Mouse (Mus musculus) CH12.LX (cell line): ENCODE data around the gene Tspyl3. TPM values are rescaled to one million over a fixed set of nuclear protein-coding genes. Genes with fewer than 3 reads are reported as not detected.

Experiments
- DNase-seq: peaks from one replicate; pipeline ENCODE4 v3.0.0-alpha.2; 2013; ENCODE audit errors: extremely low read depth
- H3K27ac ChIP-seq: 2 replicates; pipeline ENCODE4 v1.5.1; 2012; ENCODE audit warnings: low read depth, mild to moderate bottlenecking, control low read depth, moderate library complexity; ENCODE audit not compliant: insufficient read depth
- H3K27me3 ChIP-seq: replicated peaks from 2 replicates; pipeline ENCODE3; 2012; ENCODE audit warnings: inconsistent platforms
- H3K36me3 ChIP-seq, 2 experiments: replicated peaks in 1 of 2; 2 replicates each; pipeline versions ENCODE3 to v1.6.1; 2012; ENCODE audit warnings: inconsistent platforms in 1 of 2, low read length in 1 of 2, mild to moderate bottlenecking in 1 of 2, mixed read lengths in 1 of 2, moderate library complexity in 1 of 2; ENCODE audit not compliant: control insufficient read depth in 1 of 2, insufficient read depth in 1 of 2
- H3K4me1 ChIP-seq, 2 experiments: 2 replicates each; pipeline ENCODE4 v1.6.1; 2012; ENCODE audit warnings: inconsistent platforms in 1 of 2, moderate library complexity in 1 of 2; ENCODE audit not compliant: insufficient read depth in 2 of 2, control insufficient read depth in 1 of 2
- H3K4me2 ChIP-seq: 2 replicates; pipeline ENCODE4 v1.6.1; 2012; ENCODE audit warnings: low read depth, mild to moderate bottlenecking, control low read depth; ENCODE audit not compliant: poor library complexity, insufficient read depth, severe bottlenecking
- H3K4me3 ChIP-seq, 3 experiments: fragments of 150-350 bp in 1 of 3; sonication (generic) in 1 of 3; replicated peaks in 1 of 3; 2 replicates each; pipeline versions ENCODE3 to v1.5.1; 2011 to 2012; ENCODE audit warnings: low read depth in 2 of 3, low read length in 2 of 3, mild to moderate bottlenecking in 2 of 3, moderate library complexity in 2 of 3, control low read depth in 1 of 3, improper control_type of control experiment in 1 of 3, inconsistent platforms in 1 of 3, mixed read lengths in 1 of 3; ENCODE audit not compliant: poor library complexity in 1 of 3
- H3K79me2 ChIP-seq: replicated peaks from 2 replicates; pipeline ENCODE4 v1.6.1; 2012; ENCODE audit warnings: mild to moderate bottlenecking, moderate library complexity; ENCODE audit not compliant: control insufficient read depth, poor library complexity, insufficient read depth, severe bottlenecking; ENCODE audit errors: extremely low read depth
- H3K9ac ChIP-seq: 2 replicates; pipeline ENCODE4 v1.6.1; 2012; ENCODE audit warnings: low read depth, mild to moderate bottlenecking, control low read depth, moderate library complexity; ENCODE audit not compliant: insufficient read depth
- H3K9me3 ChIP-seq: replicated peaks from 2 replicates; pipeline ENCODE3; 2012; ENCODE audit warnings: low read length, inconsistent platforms, mixed read lengths
- CTCF ChIP-seq, 2 experiments: IDR thresholded peaks in 1 of 2; conservative IDR thresholded peaks in 1 of 2; 2 replicates each; pipeline ENCODE4 v1.5.1; 2011 to 2012; ENCODE audit warnings: low read depth in 2 of 2, low read length in 2 of 2, improper control_type of control experiment in 1 of 2, inconsistent platforms in 1 of 2, mild to moderate bottlenecking in 1 of 2, moderate library complexity in 1 of 2
- E2F4 ChIP-seq: IDR thresholded peaks from 2 replicates; pipeline ENCODE4 v1.6.1; 2011; ENCODE audit warnings: low read depth, low read length, improper control_type of control experiment; ENCODE audit not compliant: insufficient replicate concordance
- EP300 ChIP-seq: IDR thresholded peaks from 2 replicates; pipeline ENCODE4 v1.6.1; 2011; ENCODE audit warnings: low read length, improper control_type of control experiment
- ETS1 ChIP-seq: conservative IDR thresholded peaks from 2 replicates; pipeline ENCODE4 v1.6.1; 2012; ENCODE audit warnings: low read depth, mild to moderate bottlenecking, inconsistent platforms, low read length, improper control_type of control experiment, moderate library complexity
- GABPA ChIP-seq: IDR thresholded peaks from 2 replicates; pipeline ENCODE4 v1.6.1; 2012; ENCODE audit warnings: low read depth, low read length, improper control_type of control experiment, inconsistent platforms; ENCODE audit not compliant: insufficient replicate concordance
- IRF4 ChIP-seq: IDR thresholded peaks from 2 replicates; pipeline ENCODE4 v1.6.1; 2014; ENCODE audit warnings: low read depth, mild to moderate bottlenecking, inconsistent platforms, low read length, improper control_type of control experiment
- JUN ChIP-seq: IDR thresholded peaks from 2 replicates; pipeline ENCODE4 v1.6.1; 2011; ENCODE audit warnings: low read depth, mild to moderate bottlenecking, low read length, improper control_type of control experiment, moderate library complexity; ENCODE audit not compliant: insufficient read depth
- JUND ChIP-seq: conservative IDR thresholded peaks from 2 replicates; pipeline ENCODE4 v1.6.1; 2011; ENCODE audit warnings: low read depth, low read length, improper control_type of control experiment
- KAT2A ChIP-seq: IDR thresholded peaks from 2 replicates; pipeline ENCODE4 v1.6.1; 2012; ENCODE audit warnings: low read length, improper control_type of control experiment, inconsistent platforms; ENCODE audit not compliant: insufficient replicate concordance
- MAFK ChIP-seq: IDR thresholded peaks from 2 replicates; pipeline ENCODE4 v1.6.1; 2011; ENCODE audit warnings: low read length, improper control_type of control experiment; ENCODE audit not compliant: insufficient replicate concordance
- MAZ ChIP-seq: IDR thresholded peaks from 2 replicates; pipeline ENCODE4 v1.6.1; 2012; ENCODE audit warnings: low read depth, mild to moderate bottlenecking, inconsistent platforms, low read length, improper control_type of control experiment, moderate library complexity
- MEF2A ChIP-seq: IDR thresholded peaks from 2 replicates; pipeline ENCODE4 v1.6.1; 2014; ENCODE audit warnings: low read depth, mild to moderate bottlenecking, inconsistent platforms, low read length, improper control_type of control experiment, borderline replicate concordance
- MXI1 ChIP-seq: IDR thresholded peaks from 2 replicates; pipeline ENCODE4 v1.6.1; 2011; ENCODE audit warnings: mild to moderate bottlenecking, low read depth, low read length, improper control_type of control experiment
- MYC ChIP-seq: IDR thresholded peaks from 2 replicates; pipeline ENCODE4 v1.6.1; 2011; ENCODE audit warnings: low read depth, mild to moderate bottlenecking, improper control_type of control experiment, low read length
- NELFE ChIP-seq: IDR thresholded peaks from 2 replicates; pipeline ENCODE4 v1.6.1; 2011; ENCODE audit warnings: low read depth, low read length, improper control_type of control experiment
- NRF1 ChIP-seq: IDR thresholded peaks from 2 replicates; pipeline ENCODE4 v1.6.1; 2014; ENCODE audit warnings: low read depth, mild to moderate bottlenecking, inconsistent platforms, low read length, improper control_type of control experiment, moderate library complexity
- PAX5 ChIP-seq: IDR thresholded peaks from 2 replicates; pipeline ENCODE4 v1.6.1; 2012; ENCODE audit warnings: low read length, inconsistent platforms, mixed read lengths
- POLR2A ChIP-seq: IDR thresholded peaks from 2 replicates; pipeline ENCODE4 v1.6.1; 2011; ENCODE audit warnings: low read depth, mild to moderate bottlenecking, improper control_type of control experiment, low read length
- POLR2AphosphoS2 ChIP-seq: IDR thresholded peaks from 2 replicates; pipeline ENCODE4 v1.6.1; 2011; ENCODE audit warnings: low read depth, low read length, improper control_type of control experiment
- RCOR1 ChIP-seq: conservative IDR thresholded peaks from 2 replicates; pipeline ENCODE4 v1.6.1; 2012; ENCODE audit warnings: low read depth, mild to moderate bottlenecking, inconsistent platforms, low read length, improper control_type of control experiment
- SIN3A ChIP-seq: IDR thresholded peaks from 2 replicates; pipeline ENCODE4 v1.6.1; 2012; ENCODE audit warnings: low read length, improper control_type of control experiment, inconsistent platforms
- TCF12 ChIP-seq: IDR thresholded peaks from 2 replicates; pipeline ENCODE4 v1.6.1; 2014; ENCODE audit warnings: low read depth, mild to moderate bottlenecking, inconsistent platforms, low read length, improper control_type of control experiment
- UBTF ChIP-seq: IDR thresholded peaks from 2 replicates; pipeline ENCODE4 v1.6.1; 2012; ENCODE audit warnings: low read depth, mild to moderate bottlenecking, inconsistent platforms, low read length, improper control_type of control experiment, moderate library complexity
- USF1 ChIP-seq: IDR thresholded peaks from 2 replicates; pipeline ENCODE4 v1.6.1; 2014; ENCODE audit warnings: low read depth, mild to moderate bottlenecking, inconsistent platforms, low read length, improper control_type of control experiment
- ZC3H11A ChIP-seq: IDR thresholded peaks from 2 replicates; pipeline ENCODE4 v1.6.1; 2012; ENCODE audit warnings: low read depth, mild to moderate bottlenecking, inconsistent platforms, low read length, improper control_type of control experiment
- ZKSCAN1 ChIP-seq: IDR thresholded peaks from 2 replicates; pipeline ENCODE4 v1.6.1; 2012; ENCODE audit warnings: low read depth, inconsistent platforms, low read length, improper control_type of control experiment, borderline replicate concordance
- ZNF384 ChIP-seq: IDR thresholded peaks from 2 replicates; pipeline ENCODE4 v1.6.1; 2012; ENCODE audit warnings: low read depth, low read length, improper control_type of control experiment, inconsistent platforms
- dilution Hi-C: fragments of 300-500 bp; cut with MboI; formaldehyde crosslinking; loops from 2 replicates; pipeline ENCODE4 v1.14.3; 2020; ENCODE audit warnings: low sequenced_read_pairs; ENCODE audit not compliant: extremely low pct_unique_long_range_greater_than_20kb, extremely low pct_ligation_motif_present
- in situ Hi-C: fragments of 300-500 bp; cut with MboI; formaldehyde crosslinking; loops from 3 replicates; pipeline ENCODE4 v1.14.3; 2019; ENCODE audit warnings: low sequenced_read_pairs, low pct_ligation_motif_present, low pct_unique_long_range_greater_than_20kb, mixed read lengths
- polyA plus RNA-seq: library from polyadenylated mRNA; unstranded; fragments of >175 nt; gene quantifications from 2 replicates; pipeline ENCODE4 v1.2.1, GENCODE M21; 2012; ENCODE audit warnings: low read depth; ENCODE audit not compliant: insufficient read length
- total RNA-seq, 2 experiments: library from RNA; depleted of rRNA; stranded (reverse); fragments of 300-350 nt in 1 of 2; fragments of >200 nt in 1 of 2; gene quantifications; 2 replicates each; pipeline ENCODE4 v1.2.3; 2012 to 2014

Tspyl3 gene
- total and polyA plus RNA-seq, 3 experiments = 9.6 to 16.5 (median 12.1) TPM

- Histone ChIP-seq H3K9me3 (no peaks in the 10 kb centered on the region), H3K9ac (no peak overlapping the region), H3K4me2 (no peak overlapping the region), H3K27me3 (no peaks in the 10 kb centered on the region), H3K4me3 (no peak overlapping the region), H3K36me3 (peaks cover 0 to 30% of the 10 kb centered on the region in 2 experiments), H3K27ac (no peak overlapping the region), H3K4me1 (peaks cover 11 to 46% of the 10 kb centered on the region in 2 experiments), H3K79me2 (no peaks in the 10 kb centered on the region)
- TF ChIP-seq MAZ (no peak), JUN (no peak), NRF1 (no peak), JUND (no peak), ZC3H11A (no peak), E2F4 (no peak), CTCF (conservative IDR thresholded peaks at IDR 0.05 in 1 of 2, IDR thresholded peaks at IDR 0.05 in 1 of 2; ENCODE audit: low read depth in 2 of 2, low read length in 2 of 2) (no peak), POLR2AphosphoS2 (no peak), EP300 (no peak), ZKSCAN1 (no peak), GABPA (no peak), TCF12 (no peak), MXI1 (no peak), RCOR1 (no peak), MEF2A (no peak), KAT2A (no peak), NELFE (no peak), ETS1 (no peak), SIN3A (no peak)
- DNase-seq = no peak
- dilution Hi-C loops (no loop called here), in situ Hi-C loops (no loop called here)
Observed at GRCm38 (mm10) chr2:153218516-153218915, 6.7 kb downstream of the Tspyl3 start.

GRCm38 (mm10) chr2:153217826-153218340, 7.4 kb downstream of the Tspyl3 start:
- H3K27ac ChIP-seq = no peak overlapping the region
- no peaks in the 10 kb centered on the region for H3K9me3 ChIP-seq
- peaks cover 0 to 29% of the 10 kb centered on the region in 2 experiments for H3K36me3 ChIP-seq
- in situ Hi-C loops = no loop called here
- H3K4me3 ChIP-seq = no peak overlapping the region
- no peaks in the 10 kb centered on the region for H3K79me2 ChIP-seq
- dilution Hi-C loops = no loop called here
- H3K27me3 ChIP-seq = no peaks in the 10 kb centered on the region
- no peak overlapping the region for H3K4me2 ChIP-seq
- TF ChIP-seq POLR2A (no peak), E2F4 (no peak), POLR2AphosphoS2 (no peak), JUN (no peak), MEF2A (no peak), ZC3H11A (no peak), USF1 (no peak), PAX5 (no peak), MYC (no peak), ZNF384 (no peak), MAFK (no peak), NELFE (no peak), IRF4 (no peak), UBTF (no peak)
- no peak overlapping the region for H3K9ac ChIP-seq
- DNase-seq = no peak
- peaks cover 9 to 42% of the 10 kb centered on the region in 2 experiments for H3K4me1 ChIP-seq
